Mouse (Mus musculus): ENCODE measurements around the gene Wdsub1.

DNA sequence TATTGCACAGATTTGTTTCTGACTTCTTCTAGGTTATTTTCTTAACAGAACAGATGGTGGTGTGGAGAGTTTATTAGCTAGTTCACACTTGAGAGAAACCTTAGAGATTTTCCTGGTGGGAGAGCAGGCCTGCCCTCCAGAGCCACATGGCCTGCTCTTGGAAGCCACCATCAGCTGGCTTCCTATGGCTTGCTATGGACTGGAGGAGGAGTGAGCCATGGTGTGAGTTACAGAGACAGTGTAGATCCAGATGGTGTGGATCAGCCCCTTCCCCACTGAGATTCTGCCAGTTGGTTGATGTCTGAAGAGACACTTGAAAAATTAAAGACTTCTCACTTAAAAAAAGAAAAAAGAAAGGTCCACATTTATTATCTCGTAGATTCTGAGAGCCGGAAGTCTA, 61.3 kb downstream of the Wdsub1 start:
- TF ChIP-seq CHD2 (IDR thresholded peaks at IDR 0.05; ENCODE audit: low read depth, low read length) (no peak), ZC3H11A (IDR thresholded peaks at IDR 0.05; ENCODE audit: borderline replicate concordance, low read depth, low read length) (no peak), ZNF384 (IDR thresholded peaks at IDR 0.05; ENCODE audit: low read depth, low read length) (no peak)

Measured in ES-E14 (cell line).